Mouse (Mus musculus) induced T-regulatory cell, adult 2 months (primary cell): Measurements from ENCODE around the gene Usp22.
"Not testable (repeated sequence)": the region's sequence is repeated elsewhere in the genome, so short reads cannot be mapped to it uniquely, and the experiment has no call there.

ENCODE experiments used
- DNase-seq: peaks from one replicate; pipeline ENCODE4 v3.0.0-alpha.2; 2012; ENCODE audit warnings: low read depth

Usp22 gene

GRCm38 (mm10) chr11:61190776-61191175 is 15.9 kb upstream of the Usp22 start:
- no peak for DNase-seq

GRCm38 (mm10) chr11:61183820-61184219 is 9.0 kb upstream of the Usp22 start:
- DNase-seq: no peak

GRCm38 (mm10) chr11:61181624-61182023 is 6.8 kb upstream of the Usp22 start:
- DNase-seq: no peak

- DNase-seq: no peak
These were observed 5.5 kb upstream of the Usp22 start for GRCm38 (mm10) chr11:61180361-61180760.

GRCm38 (mm10) chr11:61176321-61176720 is 1.5 kb upstream of the Usp22 start:
- no peak for DNase-seq

- no peak for DNase-seq
These were observed 923 bp upstream of the Usp22 start for GRCm38 (mm10) chr11:61175778-61176177.

- peak; percentile 71 for DNase-seq
These were observed 499 bp downstream of the Usp22 start for GRCm38 (mm10) chr11:61174291-61174820.

- not testable (repeated sequence) for DNase-seq
These were observed 1.4 kb downstream of the Usp22 start for GRCm38 (mm10) chr11:61173477-61173876.

GRCm38 (mm10) chr11:61170184-61170583 is 4.7 kb downstream of the Usp22 start:
- DNase-seq: no peak

- DNase-seq: no peak
These were observed 10.0 kb downstream of the Usp22 start for GRCm38 (mm10) chr11:61164881-61165280.

GRCm38 (mm10) chr11:61164366-61164765 is 10.5 kb downstream of the Usp22 start:
- DNase-seq: no peak

GRCm38 (mm10) chr11:61163341-61163740 is 11.5 kb downstream of the Usp22 start:
- no peak for DNase-seq

- DNase-seq: no peak
These were observed 12.1 kb downstream of the Usp22 start for GRCm38 (mm10) chr11:61162776-61163175.

- no peak for DNase-seq
These were observed 13.7 kb downstream of the Usp22 start for GRCm38 (mm10) chr11:61161121-61161520.

- peak; percentile 48 for DNase-seq
These were observed 14.8 kb downstream of the Usp22 start for GRCm38 (mm10) chr11:61159796-61160732.

- DNase-seq: no peak
These were observed 16.7 kb downstream of the Usp22 start for GRCm38 (mm10) chr11:61158141-61158540.

- peak; percentile 77 for DNase-seq
These were observed 19.1 kb downstream of the Usp22 start for GRCm38 (mm10) chr11:61155727-61156126.

- DNase-seq: no peak
These were observed 24.4 kb downstream of the Usp22 start for GRCm38 (mm10) chr11:61150233-61151001.

GRCm38 (mm10) chr11:61147300-61147683 is 27.6 kb downstream of the Usp22 start:
- no peak for DNase-seq

- DNase-seq: peak; percentile 55
These were observed 28.1 kb downstream of the Usp22 start for GRCm38 (mm10) chr11:61146645-61147299.

- DNase-seq: no peak
These were observed 29.3 kb downstream of the Usp22 start for GRCm38 (mm10) chr11:61145551-61145950.
